Comparison of ENCODE assay signal across 10 mouse cellular contexts in genomic region chr9:106080261-106081033, GRCm38 (mm10). TPM values are rescaled to one million over a fixed set of nuclear protein-coding genes. Genes with fewer than 3 reads are reported as not detected.
DNase-seq lines count a peak whose midpoint lies in the region; TF ChIP-seq lines count a peak whose summit lies in the region.
"Had no signal": no experiment of that assay in that cellular context is flagged by ENCODE, and none has a peak within 500 bp of the region (broad histone marks: within the 10 kb centered on the region; RNA-seq: fewer than 3 reads in every experiment).

No protein-coding gene starts in this region.

- no peak overlapping the region for H3K4me3 ChIP-seq in gastrocnemius, adult 2 months
- H3K4me3 ChIP-seq in E14TG2a.4 (replicated peaks; ENCODE audit: low read length): peak overlapping the region; percentile 65
- H3K4me3 ChIP-seq: limb, embryonic 12.5 days; stomach, embryonic 15.5 days had no signal

- H3K4me1 ChIP-seq in E14TG2a.4 (replicated peaks; ENCODE audit: low read depth, low read length): peaks cover 16% of the 10 kb centered on the region
- H3K4me1 ChIP-seq: limb, embryonic 12.5 days; stomach, embryonic 15.5 days had no signal

- TF ChIP-seq CTCF in gastrocnemius, adult 2 months (IDR thresholded peaks at IDR 0.05): peak; percentile 67
- peak; percentile 35 for TF ChIP-seq CTCF in E14TG2a.4 (conservative IDR thresholded peaks at IDR 0.05; ENCODE audit: low read length)

- no peaks in the 10 kb centered on the region for H3K9me3 ChIP-seq in E14TG2a.4 (ENCODE audit: low read length)
- H3K9me3 ChIP-seq: limb, embryonic 12.5 days; stomach, embryonic 15.5 days had no signal

- H3K27me3 ChIP-seq in E14TG2a.4 (ENCODE audit: insufficient read depth, low read length): peaks cover 4% of the 10 kb centered on the region; the same call in 1 of the 2 replicates
- H3K27me3 ChIP-seq: limb, embryonic 12.5 days; stomach, embryonic 15.5 days had no signal

- DNase-seq in gastrocnemius, adult 2 months: peak; percentile 38
- no peak for DNase-seq in gastrocnemius, adult 8-10 months (ENCODE audit: low spot score in 2 of 2)
- peak; percentile 19 for DNase-seq in c-Kit-positive CD71-positive TER-119-negative erythroid progenitor cells, embryonic 14.5 days (ENCODE audit: low read depth)
- DNase-seq in heart, postnatal 10 days: peak; percentile 19 to 55
- peak; percentile 26 for DNase-seq in left cerebral cortex, adult 11 months (ENCODE audit: low spot score)
- DNase-seq in natural killer cell, adult 2 months (ENCODE audit: low spot score in 2 of 2): peak; percentile 12 to 50
- peak; percentile 12 for DNase-seq in yolk sac, embryonic 10.5 days (ENCODE audit: low spot score)

- H3K27ac ChIP-seq in gastrocnemius, adult 2 months: no peak overlapping the region
- H3K27ac ChIP-seq: limb, embryonic 12.5 days; stomach, embryonic 15.5 days had no signal

- no peaks in the 10 kb centered on the region for H3K36me3 ChIP-seq in E14TG2a.4 (ENCODE audit: insufficient read depth, low read length)
- H3K36me3 ChIP-seq: limb, embryonic 12.5 days; stomach, embryonic 15.5 days had no signal

- intact Hi-C loops in gastrocnemius, adult 2 months (cut with DNase I): no loop called here
- intact Hi-C loops in heart, postnatal 10 days (cut with DNase I): no loop called here

RNA-seq across cellular contexts. Expression of gene Col6a4, which starts 16.1 kb away (rescaled TPM):
- total RNA-seq in gastrocnemius, adult 2 months (2021): not detected
- total RNA-seq in gastrocnemius, adult 8-10 months (2022): not detected
- under 1 TPM; 0.02 to 0.05 TPM for total RNA-seq in heart, postnatal 10 days (2021)

Comparison
In these comparisons a context has a peak if more than half of its experiments do, and no peak if none do; other contexts are left out.
1. DNase-seq: peak in gastrocnemius, adult 2 months (single experiment), c-Kit-positive CD71-positive TER-119-negative erythroid progenitor cells, embryonic 14.5 days (single experiment), heart, postnatal 10 days (2 of 2), left cerebral cortex, adult 11 months (single experiment), natural killer cell, adult 2 months (2 of 2) and yolk sac, embryonic 10.5 days (single experiment); none in gastrocnemius, adult 8-10 months (0 of 2).